Mouse (Mus musculus) forelimb bud, embryonic 11.5 days (tissue): ENCODE data around the gene Preb.

Experiments used
- DNase-seq: peaks from one replicate; pipeline ENCODE4 v3.0.0-alpha.2; 2012; ENCODE audit warnings: low read depth, low spot score

The Preb gene

DNA sequence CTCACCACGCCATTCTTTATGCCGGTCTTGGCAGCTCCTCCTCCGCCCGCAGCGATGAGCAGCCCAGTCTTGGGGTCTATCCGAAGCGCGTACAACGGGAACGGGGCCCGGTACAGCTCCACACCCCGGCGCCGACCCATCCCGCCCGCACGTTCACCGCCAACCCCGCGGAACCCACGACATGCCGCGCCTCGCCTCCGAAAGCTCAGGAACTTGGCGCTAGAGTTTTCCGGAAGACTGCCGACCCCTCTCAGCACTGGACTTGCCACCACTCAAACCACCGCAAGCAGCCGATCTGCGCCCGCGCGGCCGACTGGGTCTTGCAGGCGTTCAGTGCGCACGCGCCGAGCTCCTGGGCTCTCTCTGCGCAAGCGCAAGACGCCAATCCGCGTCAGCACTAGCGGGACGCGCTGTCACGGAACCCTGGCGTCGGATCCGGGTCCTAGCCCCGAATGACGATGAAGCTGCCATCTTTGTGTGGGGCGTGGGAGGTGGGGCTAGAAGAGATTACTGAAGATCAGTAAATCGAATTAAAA, at the start of gene Preb:
Gene Preb (minus strand): TSS at position 396 of the 536 bp plus-strand sequence.
- peak; percentile 99 for DNase-seq

GRCm38 (mm10) chr5:31004184-31004583, 44.0 kb upstream of the Preb start:
- DNase-seq = peak; percentile 86

DNA sequence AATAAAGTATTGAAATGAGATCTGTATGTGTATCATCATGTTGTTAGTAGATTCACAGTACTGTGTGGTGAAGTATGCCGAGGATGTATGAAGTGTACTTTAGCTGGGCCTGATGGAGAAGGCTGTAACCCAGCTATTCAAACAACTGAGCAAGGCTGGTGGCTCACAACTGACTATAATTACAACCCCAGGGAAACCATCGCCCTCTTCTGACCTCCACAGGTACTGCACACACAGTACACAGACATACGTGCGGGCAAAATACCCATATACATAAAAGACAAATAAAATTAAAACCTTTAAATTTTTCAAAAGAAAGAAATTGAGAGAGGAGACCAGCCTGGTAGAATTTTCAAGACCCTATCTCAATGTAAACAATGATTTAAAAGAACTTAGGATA, 41.4 kb upstream of the Preb start:
- DNase-seq = no peak

DNA sequence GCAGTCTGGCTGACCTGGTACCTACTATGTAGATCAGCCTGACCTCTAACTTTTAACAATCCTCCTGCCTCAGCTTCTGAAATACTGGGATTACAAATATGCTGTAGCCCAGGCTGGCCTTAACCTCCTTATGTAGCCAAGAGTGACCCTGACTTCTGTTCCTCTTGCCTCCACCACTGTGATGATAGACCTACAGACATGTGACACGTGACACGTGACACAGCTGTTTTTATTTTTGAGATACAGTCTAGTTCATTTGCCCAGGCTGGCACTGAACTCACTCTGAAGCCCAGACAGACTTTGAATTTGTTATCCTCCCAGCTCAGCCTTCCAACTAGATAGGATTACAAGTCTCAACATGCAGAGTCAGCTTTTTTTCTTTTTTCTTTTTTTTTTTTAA, 40.8 kb upstream of the Preb start:
- no peak for DNase-seq

DNA sequence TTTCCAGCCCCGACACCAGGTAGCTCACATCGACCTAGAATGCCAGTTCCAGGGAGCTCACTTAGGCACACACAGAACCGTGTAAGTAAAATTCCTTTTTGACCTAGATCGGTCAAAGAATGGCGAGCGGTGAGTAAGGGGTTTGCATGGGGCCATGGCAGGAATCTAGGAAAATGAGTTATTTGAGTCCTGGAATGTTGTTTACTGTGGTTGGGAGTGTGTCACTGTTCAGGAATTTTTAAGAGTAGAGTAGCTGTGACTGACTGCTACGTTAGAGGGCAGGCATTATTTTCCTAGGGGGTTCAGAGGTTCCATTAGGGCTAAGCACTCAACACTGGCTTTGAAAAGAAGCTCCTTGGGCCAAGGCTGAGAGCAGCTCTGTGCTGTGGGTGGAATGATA, 40.0 kb upstream of the Preb start:
- no peak for DNase-seq

GRCm38 (mm10) chr5:30999324-30999723, 39.2 kb upstream of the Preb start:
- DNase-seq = no peak

DNA sequence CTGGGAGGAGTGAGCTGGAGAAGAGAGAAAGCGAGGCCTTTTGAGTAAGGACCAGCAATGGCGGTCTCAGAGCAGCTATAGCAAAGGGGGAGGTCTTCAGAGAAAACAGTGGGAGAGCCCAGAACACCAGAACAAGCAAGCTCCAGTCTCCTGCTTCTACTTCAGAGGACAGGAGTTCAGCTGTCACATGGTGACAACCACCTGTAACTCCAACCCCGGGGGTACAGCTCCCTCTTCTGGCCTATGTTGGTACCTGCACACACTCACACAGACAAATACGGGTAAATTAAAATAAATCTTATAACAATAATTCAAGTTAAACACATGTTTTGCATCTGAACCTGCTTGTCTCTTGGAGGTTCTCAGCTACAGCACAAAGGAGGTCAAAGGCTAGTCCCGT, 38.1 kb upstream of the Preb start:
- DNase-seq = peak; percentile 56

GRCm38 (mm10) chr5:30994910-30995635, 34.9 kb upstream of the Preb start:
- no peak for DNase-seq

DNA sequence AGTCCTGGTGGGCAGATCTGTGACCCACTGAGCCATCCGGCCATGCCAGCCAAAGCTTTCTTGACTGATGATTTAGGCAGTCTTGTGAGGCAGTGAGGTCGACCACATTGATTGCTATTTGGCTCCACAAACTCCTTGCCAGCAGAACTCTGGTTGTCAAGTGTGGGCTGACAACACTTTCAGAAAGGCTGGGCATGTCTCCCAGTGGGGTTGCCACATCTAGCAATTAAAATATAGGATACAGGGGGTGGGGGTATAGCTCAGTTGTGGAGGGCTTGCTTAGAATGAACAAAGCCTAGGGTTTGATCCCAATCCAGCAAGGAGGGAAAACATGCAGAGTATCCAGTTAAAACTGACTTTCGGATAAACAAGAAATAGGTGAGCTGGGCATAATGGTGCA, 33.9 kb upstream of the Preb start:
- DNase-seq = no peak

- DNase-seq = no peak
These were observed 33.0 kb upstream of the Preb start for GRCm38 (mm10) chr5:30992980-30993676.

GRCm38 (mm10) chr5:30982357-30982756, 22.2 kb upstream of the Preb start:
- DNase-seq = no peak

DNA sequence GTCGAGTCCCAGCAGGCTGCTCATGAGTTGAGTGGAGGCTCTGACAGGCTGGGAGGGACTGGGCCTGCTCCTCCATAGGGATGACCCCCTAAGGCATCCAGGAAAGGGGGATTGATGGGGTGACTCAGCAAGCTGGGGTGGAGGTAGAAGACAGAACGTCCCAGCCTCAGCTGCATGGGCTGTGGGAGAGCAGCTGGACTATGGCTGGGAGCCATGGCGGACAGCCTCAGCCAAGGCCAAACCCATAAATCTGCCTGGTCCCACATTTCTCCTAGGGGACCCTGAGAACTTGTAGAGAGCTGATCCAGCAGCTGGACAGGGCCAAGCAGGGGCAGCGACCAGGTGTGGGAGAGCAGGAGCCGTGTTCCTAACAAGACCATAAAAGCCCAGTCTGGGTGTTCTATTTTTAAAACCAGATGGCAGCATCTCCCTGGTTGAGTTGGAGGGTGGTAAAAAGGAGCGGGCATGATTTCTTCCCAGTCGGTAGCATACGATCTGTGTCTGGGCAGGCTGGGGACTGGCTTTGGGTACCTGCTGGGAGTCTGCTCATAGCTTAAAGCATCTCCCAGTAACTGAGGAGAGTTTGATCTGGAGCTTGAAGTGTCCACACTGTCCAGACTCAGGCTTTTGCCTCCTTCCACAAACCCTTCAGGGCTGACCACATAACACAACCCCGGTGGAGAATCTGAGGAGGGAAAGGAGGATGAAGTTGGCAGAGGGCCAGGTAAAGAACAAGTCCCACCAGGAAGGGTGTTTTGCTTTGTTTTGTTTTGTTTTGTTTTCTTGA, 14.9 kb upstream of the Preb start:
- no peak for DNase-seq

DNA sequence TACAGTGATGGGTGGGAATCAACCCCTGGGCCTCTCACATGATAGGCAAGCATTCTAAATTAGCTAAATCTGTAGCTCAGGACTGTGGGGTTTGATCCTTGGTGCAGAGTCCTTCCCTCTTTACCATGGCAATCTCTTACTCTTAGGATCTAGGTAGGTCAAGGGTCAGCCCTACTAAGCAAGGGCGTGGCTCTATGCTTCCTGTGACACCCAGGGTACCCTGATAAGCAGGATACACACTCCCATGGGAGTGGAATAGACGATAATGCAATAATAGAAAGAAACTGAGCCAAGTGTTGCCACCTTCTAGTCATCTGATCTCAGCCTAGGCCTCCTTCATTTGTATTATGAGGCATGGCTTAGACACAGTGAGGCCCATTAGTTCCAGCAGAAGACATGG, 9.3 kb upstream of the Preb start:
- DNase-seq = no peak

GRCm38 (mm10) chr5:30968416-30968815, 8.3 kb upstream of the Preb start, which contains the start of gene Tcf23:
Tcf23 (plus strand) TSS chr5:30968662.
- DNase-seq = no peak

DNA sequence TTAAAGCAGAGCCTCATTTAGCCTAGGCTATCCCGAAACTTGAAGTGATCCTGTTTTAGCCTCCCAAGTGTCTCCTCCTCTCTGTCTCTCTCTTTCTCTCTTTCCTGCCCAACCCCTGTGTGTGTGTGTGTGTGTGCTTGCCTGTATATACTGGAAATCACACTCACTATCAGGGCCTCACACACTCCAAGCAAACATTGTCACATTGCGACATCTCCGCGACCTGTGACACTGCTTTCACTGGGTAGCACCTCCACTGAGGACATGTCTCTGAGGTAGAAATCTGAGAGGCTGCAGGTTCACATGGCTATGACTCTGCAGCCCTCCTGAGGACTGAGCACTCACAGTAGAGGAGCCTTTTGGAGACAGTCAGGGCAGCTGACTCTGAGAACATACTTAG, 6.0 kb upstream of the Preb start:
- DNase-seq = no peak

- no peak for DNase-seq
These were observed 3.8 kb upstream of the Preb start for GRCm38 (mm10) chr5:30963916-30964315.

DNA sequence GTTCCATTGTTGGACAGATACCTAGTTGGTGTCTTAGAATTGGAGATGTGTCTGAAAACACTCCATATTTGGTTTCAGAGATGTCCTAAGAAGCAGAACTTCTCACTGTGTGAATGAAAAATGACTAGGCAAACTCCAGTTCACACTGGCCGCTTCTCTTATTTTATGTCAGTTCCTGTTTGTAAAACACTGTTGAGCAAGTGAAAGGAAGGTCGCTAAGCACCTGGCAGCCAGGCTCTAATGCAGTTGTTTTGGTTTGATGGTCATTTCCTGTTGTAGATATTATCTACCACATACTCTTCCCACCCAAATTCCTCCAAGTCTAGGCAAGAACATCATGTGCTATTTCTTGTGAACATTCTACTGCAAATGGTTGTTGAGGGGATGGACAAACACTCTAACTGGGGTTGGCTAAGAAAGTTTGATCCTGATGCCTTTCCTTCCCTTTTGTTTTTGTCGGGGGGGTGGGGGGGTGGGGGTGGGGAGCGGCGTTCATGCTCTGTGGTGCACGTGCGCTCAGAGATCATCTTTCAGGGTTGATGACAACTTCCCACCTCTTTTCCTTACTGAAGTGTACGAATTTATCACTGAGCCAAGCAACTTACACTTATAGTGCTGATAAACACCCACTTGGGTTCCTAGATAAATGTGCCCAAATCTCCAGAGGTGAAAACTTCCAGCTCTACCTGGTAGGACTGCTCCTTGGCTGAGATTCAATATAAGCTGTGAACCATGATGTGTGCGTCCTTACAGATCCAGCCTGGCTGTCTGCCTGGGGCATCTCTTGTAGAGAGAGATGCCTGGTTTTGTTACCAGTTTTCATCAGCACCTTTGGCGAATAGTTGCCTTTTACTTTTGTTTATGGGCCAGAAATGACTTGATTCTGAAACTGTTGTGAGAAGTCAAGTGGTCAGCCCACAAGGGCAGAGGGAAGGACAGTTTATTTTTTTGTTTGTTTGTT, 1.7 kb upstream of the Preb start:
- no peak for DNase-seq

DNA sequence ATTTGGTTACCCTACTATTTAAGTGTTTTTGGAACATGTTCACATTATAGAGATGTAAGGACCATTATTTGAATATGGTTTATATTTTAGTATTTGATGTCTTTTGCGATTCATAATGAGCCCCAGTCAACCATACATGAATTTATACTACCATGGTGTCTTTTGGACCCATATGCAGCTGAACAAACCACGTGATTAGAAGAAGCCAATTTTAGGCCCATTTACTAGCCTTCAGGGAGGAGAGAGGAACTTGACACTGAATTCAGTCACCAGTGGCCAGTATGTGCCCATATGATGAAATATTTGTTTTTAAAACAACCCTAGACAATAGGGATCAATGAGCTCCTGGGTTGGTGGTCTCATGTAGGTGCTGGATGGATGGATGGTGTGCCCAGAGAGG, 653 bp upstream of the Preb start:
- no peak for DNase-seq

GRCm38 (mm10) chr5:30959198-30959854, 835 bp downstream of the Preb start:
- no peak for DNase-seq

GRCm38 (mm10) chr5:30957891-30958290, 2.3 kb downstream of the Preb start:
- no peak for DNase-seq

DNA sequence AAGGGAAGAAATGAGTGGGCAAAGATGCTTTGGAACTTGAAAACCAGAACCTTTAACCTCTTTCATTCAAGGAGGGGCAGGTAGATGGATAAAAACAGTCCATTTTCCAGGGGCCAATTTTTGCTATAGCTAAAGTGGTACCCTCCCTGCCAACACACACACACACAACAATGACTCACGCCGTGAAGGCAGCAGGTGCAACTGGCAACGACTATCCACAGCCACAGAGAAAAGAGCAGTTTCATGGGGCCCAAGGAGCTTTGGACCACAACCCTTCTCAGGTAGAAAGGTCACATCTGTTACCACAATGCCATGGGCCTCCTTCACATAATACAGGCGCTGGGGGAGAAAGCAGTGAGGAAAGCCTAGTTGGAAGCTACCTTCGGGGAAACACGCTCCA, 4.4 kb downstream of the Preb start:
- no peak for DNase-seq
